Mouse (Mus musculus) cerebellum, adult 2 months (tissue): ENCODE results near the gene Eif6. TPM values are rescaled to one million over a fixed set of nuclear protein-coding genes. Genes with fewer than 3 reads are reported as not detected.
A peak's percentile ranks its signal among the peaks of the same experiment; 100 is the strongest.

Experiments used
- DNase-seq, 2 experiments: peaks; one replicate each; pipeline ENCODE4 v3.0.0; 2021
- H3K27ac ChIP-seq: fragments of 200-500 bp; 2 replicates; pipeline ENCODE4 v1.5.1; 2012; ENCODE audit warnings: low read length, control low read depth, inconsistent platforms; ENCODE audit not compliant: insufficient read depth
- H3K27me3 ChIP-seq: fragments of 200-500 bp; 2 replicates; pipeline ENCODE4 v1.6.1; 2012; ENCODE audit warnings: inconsistent platforms, mild to moderate bottlenecking, low read length, moderate library complexity; ENCODE audit not compliant: control insufficient read depth, insufficient read depth
- H3K4me1 ChIP-seq: fragments of 200-500 bp; 2 replicates; pipeline ENCODE4 v1.6.1; 2011; ENCODE audit warnings: low read length; ENCODE audit not compliant: control insufficient read depth, insufficient read depth
- H3K4me3 ChIP-seq: fragments of 200-500 bp; replicated peaks from 2 replicates; pipeline ENCODE3; 2011; ENCODE audit warnings: mild to moderate bottlenecking, low read depth, low read length, control low read depth; ENCODE audit not compliant: insufficient read depth
- CTCF ChIP-seq: fragments of 200-500 bp; IDR thresholded peaks from 2 replicates; pipeline ENCODE4 v1.5.1; 2011; ENCODE audit warnings: low read depth, mild to moderate bottlenecking, control low read depth, low read length, moderate library complexity, borderline replicate concordance; ENCODE audit not compliant: insufficient read depth
- POLR2A ChIP-seq: fragments of 200-500 bp; IDR thresholded peaks from 2 replicates; pipeline ENCODE4 v1.6.1; 2011; ENCODE audit warnings: low read length, control low read depth, borderline replicate concordance; ENCODE audit not compliant: insufficient read depth
- whole genome bisulfite sequencing: fragments of 180-500 bp; shearing (Covaris S2); methylation state at CpG from one replicate; pipeline ENCODE4 v1.1.7; 2018; 5-methylcytosine and 5-hydroxymethylcytosine counted together
- polyA plus RNA-seq: library from polyadenylated mRNA; depleted of rRNA; stranded (reverse); fragments of >200 nt; gene quantifications from 2 replicates; pipeline ENCODE4 v1.2.3, GENCODE M21; 2012

Eif6 gene
- polyA plus RNA-seq, 1 experiment: 84.9 TPM

- peak in 1 of 2 experiments; percentile 39 for DNase-seq
- WGBS: 14% methylated on average over 3 of the region's 3 CpGs
- no peak for TF ChIP-seq POLR2A
- no peak for TF ChIP-seq CTCF
- H3K27ac ChIP-seq: peak overlapping the region; percentile 59
- no peaks in the 10 kb centered on the region for H3K27me3 ChIP-seq
- peak overlapping the region; percentile 41 for H3K4me3 ChIP-seq
- H3K4me1 ChIP-seq: peaks cover 44% of the 10 kb centered on the region
These were observed 47.2 kb downstream of the Eif6 start for GRCm38 (mm10) chr2:155779506-155779905.

DNA sequence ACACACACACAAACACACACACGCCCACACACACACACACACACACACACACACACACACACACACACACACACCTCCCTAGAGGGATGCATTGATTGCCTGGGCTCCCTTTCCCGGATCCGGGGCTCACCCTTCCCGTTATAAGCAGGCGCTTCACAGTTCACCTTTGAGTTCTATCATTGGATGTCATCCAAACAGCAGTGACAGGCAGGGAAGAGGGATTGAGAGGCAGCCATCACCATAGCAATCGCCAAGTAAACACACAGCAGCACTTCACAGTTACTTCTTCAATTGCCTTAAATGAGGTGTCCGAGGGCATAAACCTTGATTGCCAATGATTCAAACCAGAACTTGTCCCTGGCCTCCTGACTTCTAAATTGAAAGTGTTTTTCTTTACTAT is 47.7 kb downstream of the Eif6 start:
- 7% methylated on average over 7 of the region's 7 CpGs for WGBS
- no peaks in the 10 kb centered on the region for H3K27me3 ChIP-seq
- peak; percentile 59 to 61 for DNase-seq
- H3K27ac ChIP-seq: peak overlapping the region; percentile 86
- peaks cover 39% of the 10 kb centered on the region for H3K4me1 ChIP-seq
- H3K4me3 ChIP-seq: peak overlapping the region; percentile 56
- TF ChIP-seq CTCF (no peak), POLR2A (no peak)

DNA sequence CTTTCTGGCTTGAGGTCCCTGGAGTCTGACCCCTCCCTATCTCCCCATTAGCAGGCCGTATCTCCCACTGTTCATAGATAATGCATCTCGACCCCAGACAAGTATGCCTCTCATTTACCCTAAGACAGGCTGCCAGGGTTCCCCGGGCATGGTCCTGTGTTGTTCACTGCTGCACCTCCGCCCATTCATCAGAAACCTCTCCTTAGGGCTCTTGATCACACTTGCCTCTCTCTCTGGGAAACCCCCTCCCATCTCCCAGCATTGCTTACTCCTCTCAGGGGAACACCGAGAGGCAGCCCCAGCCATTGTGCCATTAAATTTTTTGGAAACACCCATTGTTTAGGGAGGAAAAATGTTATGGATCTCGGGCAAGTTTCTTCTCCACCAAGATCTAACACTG is 48.7 kb downstream of the Eif6 start:
- Histone ChIP-seq H3K4me3 (peak overlapping the region; percentile 58), H3K27ac (peak overlapping the region; percentile 86), H3K27me3 (no peaks in the 10 kb centered on the region), H3K4me1 (peaks cover 37% of the 10 kb centered on the region)
- TF ChIP-seq CTCF: no peak
- 0 out of 2 replicates have a peak, but pooled peaks have one; percentile 3 for TF ChIP-seq POLR2A
- 10% methylated on average over 6 of the region's 6 CpGs for WGBS
- DNase-seq: peak; percentile 44 to 59

- peak overlapping the region; percentile 86 for H3K27ac ChIP-seq
- DNase-seq: no peak
- peak overlapping the region; percentile 58 for H3K4me3 ChIP-seq
- TF ChIP-seq CTCF (no peak), POLR2A (no peak)
- H3K27me3 ChIP-seq: no peaks in the 10 kb centered on the region
- peaks cover 34% of the 10 kb centered on the region for H3K4me1 ChIP-seq
- WGBS: 8% methylated on average over 4 of the region's 4 CpGs
These were observed 49.1 kb downstream of the Eif6 start for GRCm38 (mm10) chr2:155777688-155777985.

DNA sequence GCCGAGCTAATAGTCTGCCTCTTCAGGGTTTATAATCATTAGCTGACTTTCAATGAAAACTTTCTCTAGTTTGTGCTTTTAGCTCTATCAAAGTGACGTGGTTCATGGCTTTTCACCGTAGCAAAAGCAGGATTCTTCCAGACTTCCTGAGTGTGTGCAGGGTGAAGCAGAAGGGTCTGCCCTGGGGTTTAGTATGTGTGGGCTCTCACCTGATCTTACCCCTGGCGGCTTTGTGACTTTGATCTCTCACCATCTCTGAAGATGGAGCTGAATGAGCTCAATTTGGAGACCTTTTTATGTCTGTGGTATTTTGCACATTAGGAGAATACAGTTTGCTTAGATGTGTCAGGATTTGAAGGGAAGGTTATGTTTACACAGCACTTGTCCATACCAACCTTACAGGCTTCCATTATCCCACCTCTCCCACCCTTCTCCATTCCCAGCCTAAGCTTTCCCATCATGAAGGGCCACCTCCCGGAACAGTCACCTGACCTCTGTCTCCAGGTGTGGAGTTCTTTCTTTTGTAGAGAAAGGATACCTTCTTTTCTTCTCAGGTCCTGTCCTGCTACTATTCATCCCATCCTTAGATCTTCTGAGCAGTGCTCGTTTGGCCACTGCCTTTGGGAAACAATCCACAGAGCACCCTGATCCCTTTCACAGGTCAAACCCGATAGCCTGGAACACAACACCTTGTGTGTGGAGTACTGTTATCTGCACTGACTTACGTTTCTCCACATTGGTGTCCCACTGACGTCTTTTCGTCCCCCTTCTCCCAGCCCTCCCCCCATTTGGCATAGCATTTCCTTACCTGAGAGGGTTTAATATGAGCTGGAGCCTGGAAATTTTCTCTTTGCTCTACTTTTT is 49.7 kb downstream of the Eif6 start:
- Histone ChIP-seq H3K27me3 (no peaks in the 10 kb centered on the region), H3K27ac (peak overlapping the region; percentile 86), H3K4me3 (peak overlapping the region; percentile 58), H3K4me1 (peaks cover 29% of the 10 kb centered on the region)
- WGBS: 9% methylated on average over 10 of the region's 10 CpGs
- peak; percentile 48; the same call in 1 of the 2 replicates for TF ChIP-seq POLR2A
- no peak for TF ChIP-seq CTCF
- DNase-seq: peak; percentile 61 to 62

DNA sequence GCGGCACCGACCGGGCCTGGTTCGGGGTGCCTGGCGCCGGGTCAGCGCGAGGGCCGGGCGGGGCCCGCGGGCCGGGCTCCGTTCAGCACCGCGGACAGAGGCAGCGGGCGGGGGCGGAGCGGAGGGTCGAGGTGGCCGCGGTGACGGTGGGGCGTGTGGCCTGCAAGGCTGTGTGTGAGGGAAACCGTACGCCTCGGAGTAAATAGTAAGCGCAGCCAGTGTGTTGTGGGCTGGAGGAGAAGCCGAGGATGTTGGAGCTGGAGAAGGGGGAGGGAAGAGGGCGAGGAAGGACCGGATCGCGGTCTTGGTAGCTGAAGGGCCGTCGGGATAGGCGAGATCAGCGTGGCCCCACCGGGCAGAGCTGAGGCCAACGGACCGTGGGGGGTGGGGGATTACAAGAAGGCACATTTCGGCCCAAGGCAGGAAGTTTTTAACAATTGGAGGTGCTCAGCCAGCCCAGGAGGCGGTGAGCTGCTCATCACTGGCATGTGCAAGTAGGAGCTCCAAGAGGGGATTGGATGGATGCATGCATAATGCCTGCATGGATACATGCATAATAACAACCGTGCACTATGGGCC is 51.0 kb downstream of the Eif6 start:
- peak overlapping the region; percentile 86 for H3K27ac ChIP-seq
- peaks cover 17% of the 10 kb centered on the region for H3K4me1 ChIP-seq
- H3K4me3 ChIP-seq: peak overlapping the region; percentile 70
- peak; percentile 86 to 87 for DNase-seq
- H3K27me3 ChIP-seq: no peaks in the 10 kb centered on the region
- 1% methylated on average over 44 of the region's 44 CpGs for WGBS
- TF ChIP-seq POLR2A: peak; percentile 65; the same call in 1 of the 2 replicates
- TF ChIP-seq CTCF: no peak

- WGBS: 15% methylated on average over 100 of the region's 100 CpGs
- Histone ChIP-seq H3K4me3 (peak within 1 kb of the TSS; percentile 70), H3K27me3 (no peaks in the 10 kb centered on the region), H3K4me1 (peaks cover 13% of the 10 kb centered on the region), H3K27ac (peak within 1 kb of the TSS; percentile 98)
- DNase-seq: no peak
- peak; percentile 27; the same call in 1 of the 2 replicates for TF ChIP-seq POLR2A
- no peak for TF ChIP-seq CTCF
These were observed 51.6 kb downstream of the Eif6 start, which contains the start of gene Mmp24 for GRCm38 (mm10) chr2:155774927-155775684. TSS of gene Mmp24 (plus strand) at chr2:155775342.
